Mouse (Mus musculus) embryonic facial prominence, embryonic 11.5 days (tissue): ENCODE measurements at regions not wholly inside any gene's neighbourhood (a gene's known extent, or its start where the extent isn't known, plus 50 kb on each side); places are given as distances from the start of the nearest gene placed in this dataset.

Experiments
- ATAC-seq: fragments of 200-750 bp; cut with Nextera tagmentation; replicated peaks from 2 replicates; pipeline ENCODE4 v1.8.0; 2017; ENCODE audit warnings: low read depth; ENCODE audit not compliant: insufficient number of reproducible peaks, low FRiP score, low TSS enrichment
- DNase-seq: peaks from one replicate; pipeline ENCODE4 v3.0.0-alpha.2; 2015; ENCODE audit warnings: low spot score
- H3K27ac ChIP-seq: fragments of 300-500 bp; sonication (generic); replicated peaks from 2 replicates; pipeline ENCODE4 v1.5.1; 2014; ENCODE audit warnings: mild to moderate bottlenecking, low read depth, low read length, control low read depth
- H3K27me3 ChIP-seq: fragments of 300-500 bp; sonication (generic); 2 replicates; pipeline ENCODE4 v1.6.1; 2014; ENCODE audit warnings: mild to moderate bottlenecking, low read length, moderate library complexity, mixed read lengths; ENCODE audit not compliant: control insufficient read depth, insufficient read depth
- H3K36me3 ChIP-seq: fragments of 300-500 bp; sonication (generic); replicated peaks from 2 replicates; pipeline ENCODE4 v1.6.1; 2014; ENCODE audit warnings: low read depth, mild to moderate bottlenecking, low read length, moderate library complexity, mixed read lengths; ENCODE audit not compliant: control insufficient read depth, insufficient read depth
- H3K4me1 ChIP-seq: fragments of 300-500 bp; sonication (generic); 2 replicates; pipeline ENCODE4 v1.6.1; 2014; ENCODE audit warnings: low read length, mixed read lengths; ENCODE audit not compliant: control insufficient read depth, insufficient read depth
- H3K4me2 ChIP-seq: fragments of 300-500 bp; sonication (generic); 2 replicates; pipeline ENCODE4 v1.6.1; 2014; ENCODE audit warnings: low read depth, mild to moderate bottlenecking, control low read depth, low read length, moderate library complexity
- H3K4me3 ChIP-seq: fragments of 300-500 bp; sonication (generic); 2 replicates; pipeline ENCODE4 v1.5.1; 2014; ENCODE audit warnings: low read depth, low read length, control low read depth
- H3K9ac ChIP-seq: fragments of 300-500 bp; sonication (generic); replicated peaks from 2 replicates; pipeline ENCODE4 v1.6.1; 2014; ENCODE audit warnings: mild to moderate bottlenecking, control low read depth, low read length
- H3K9me3 ChIP-seq: fragments of 300-500 bp; sonication (generic); replicated peaks from 2 replicates; pipeline ENCODE4 v1.6.1; 2016; ENCODE audit warnings: mild to moderate bottlenecking, low read length, inconsistent platforms, mixed read lengths; ENCODE audit not compliant: control insufficient read depth
- WGBS: fragments of 180-500 bp; shearing (Covaris S2); extraction: QIAGEN DNeasy Blood & Tissue Kit; methylation state at CpG from one replicate; pipeline ENCODE4 v1.1.7; 2014; 5-methylcytosine and 5-hydroxymethylcytosine counted together

DNA sequence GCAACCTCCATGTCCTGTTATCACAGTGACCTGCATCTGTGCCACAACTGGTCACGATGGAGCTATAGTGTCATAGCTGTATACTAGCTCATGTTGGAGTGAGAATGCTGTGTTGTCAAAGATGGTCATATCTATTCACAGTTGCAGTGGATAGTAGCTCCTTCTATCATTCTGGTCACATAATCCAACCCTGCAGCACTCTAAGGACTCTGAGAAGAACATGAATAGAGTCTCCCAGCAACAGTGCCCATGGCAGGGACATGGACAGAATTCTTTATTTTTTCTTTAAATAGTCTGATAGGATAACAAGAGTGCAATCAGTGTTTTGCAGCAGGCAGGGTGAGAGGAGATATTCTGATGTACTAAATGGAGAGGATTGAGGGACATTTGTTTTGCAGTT, 67.1 kb upstream of the Ednrb start:
- Histone ChIP-seq H3K4me3 (no peak overlapping the region), H3K9me3 (no peaks in the 10 kb centered on the region), H3K27me3 (no peaks in the 10 kb centered on the region), H3K27ac (no peak overlapping the region), H3K4me2 (no peak overlapping the region), H3K9ac (no peak overlapping the region), H3K4me1 (no peaks in the 10 kb centered on the region), H3K36me3 (no peaks in the 10 kb centered on the region)
- no peak for ATAC-seq
- no peak for DNase-seq
- 97% methylated on average over 1 of the region's 1 CpGs for WGBS

DNA sequence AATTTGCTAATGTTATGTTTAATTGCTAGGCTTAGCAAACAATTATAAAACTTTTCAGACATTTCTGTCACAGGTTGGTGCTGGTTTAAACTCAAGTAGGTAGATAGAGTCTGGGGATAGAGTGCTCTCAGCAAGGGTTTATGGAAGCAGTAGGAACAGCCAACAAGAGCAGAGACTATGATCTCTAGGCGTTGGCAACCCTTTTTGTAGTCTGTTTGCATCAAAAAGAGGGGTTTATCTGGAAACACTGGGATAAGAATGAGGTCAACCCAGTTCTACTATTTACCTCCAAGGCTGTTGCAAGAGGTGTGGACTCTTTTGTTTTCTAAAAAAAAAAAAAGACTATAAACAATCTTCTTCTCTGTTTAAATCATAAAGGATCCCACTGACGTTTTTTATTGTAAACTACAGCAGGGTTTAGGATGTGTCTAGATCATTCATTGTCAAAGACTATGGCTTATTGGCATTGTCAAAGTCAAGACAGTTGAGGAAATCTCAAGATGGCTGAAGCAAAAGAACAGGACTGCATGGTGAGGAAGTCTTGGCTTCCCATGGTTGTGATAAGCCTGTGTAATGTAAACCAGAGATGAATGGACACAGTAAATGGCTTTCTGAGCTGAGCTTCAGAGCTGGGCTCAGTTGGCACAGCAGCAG, 62.3 kb upstream of the Ednrb start:
- Histone ChIP-seq H3K27me3 (no peaks in the 10 kb centered on the region), H3K4me1 (no peaks in the 10 kb centered on the region), H3K27ac (no peak overlapping the region), H3K4me2 (no peak overlapping the region), H3K36me3 (no peaks in the 10 kb centered on the region), H3K9ac (no peak overlapping the region), H3K4me3 (no peak overlapping the region), H3K9me3 (no peaks in the 10 kb centered on the region)
- 39% methylated on average over 2 of the region's 2 CpGs for WGBS
- no peak for ATAC-seq
- DNase-seq: no peak

DNA sequence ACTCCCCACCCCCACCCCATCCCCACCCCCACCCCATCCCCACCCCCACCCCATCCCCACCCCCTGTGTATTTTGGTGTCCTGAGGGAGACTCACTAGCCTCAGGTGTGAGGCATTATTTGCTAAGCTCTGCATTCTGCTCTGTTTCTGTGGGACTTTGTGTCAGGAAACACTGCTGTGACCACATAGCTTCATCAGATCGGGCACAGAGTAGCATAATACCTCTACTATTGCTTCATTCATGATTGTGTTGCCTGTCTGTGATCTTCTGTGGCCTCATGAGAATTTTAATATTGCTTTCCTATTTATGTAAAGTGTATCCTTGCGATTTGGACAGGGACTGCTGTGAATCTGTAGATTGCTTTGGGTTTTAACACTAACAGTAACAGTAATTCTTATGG, 56.6 kb upstream of the Ednrb start:
- Histone ChIP-seq H3K4me2 (no peak overlapping the region), H3K27ac (no peak overlapping the region), H3K27me3 (no peaks in the 10 kb centered on the region), H3K9me3 (no peaks in the 10 kb centered on the region), H3K36me3 (no peaks in the 10 kb centered on the region), H3K4me3 (no peak overlapping the region), H3K4me1 (0 out of 2 replicates have a peak, but pooled peaks cover 2% of the 10 kb centered on the region), H3K9ac (no peak overlapping the region)
- 75% methylated on average over 2 of the region's 2 CpGs for WGBS
- DNase-seq: no peak
- no peak for ATAC-seq

DNA sequence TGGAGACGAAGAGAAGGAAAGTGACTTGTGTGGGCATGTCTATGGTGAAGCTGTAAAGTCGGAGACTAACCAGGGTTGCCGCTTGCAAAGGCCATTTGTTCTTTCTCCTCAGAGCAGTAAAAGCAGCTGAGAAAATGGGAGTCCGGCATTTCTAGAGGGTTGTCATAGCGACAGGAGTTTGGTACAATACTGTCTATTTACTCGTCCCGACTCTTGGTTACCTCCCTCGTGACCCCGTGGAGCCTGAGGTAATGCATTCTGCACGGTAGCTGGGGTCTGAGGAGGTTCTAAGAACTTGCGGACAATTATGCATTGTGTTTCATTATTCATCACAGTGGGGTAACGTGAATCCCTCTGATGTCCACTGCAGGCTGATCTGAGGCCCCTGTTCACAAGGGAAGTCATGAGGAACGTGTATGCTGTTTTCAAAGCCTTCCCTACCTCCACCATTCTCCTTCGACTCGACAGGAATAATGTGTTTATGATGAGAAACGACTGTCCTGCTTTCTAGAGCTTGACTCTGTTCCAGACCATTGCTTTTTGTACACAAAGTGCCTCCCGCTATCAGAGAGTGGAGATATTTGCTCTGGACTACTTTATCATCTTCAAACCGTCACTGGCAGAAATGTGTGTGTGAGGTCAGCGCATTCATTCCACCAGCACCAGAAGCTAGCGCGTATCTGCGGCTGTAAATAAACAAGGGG, 55.1 kb upstream of the Ednrb start:
- peak; percentile 85 for ATAC-seq
- Histone ChIP-seq H3K9ac (no peak overlapping the region), H3K4me1 (0 out of 2 replicates have a peak, but pooled peaks cover 2% of the 10 kb centered on the region), H3K4me2 (peak overlapping the region; percentile 49), H3K9me3 (no peaks in the 10 kb centered on the region), H3K36me3 (no peaks in the 10 kb centered on the region), H3K27me3 (no peaks in the 10 kb centered on the region), H3K4me3 (peak overlapping the region; percentile 11; the same call in 1 of the 2 replicates), H3K27ac (no peak overlapping the region)
- 10% methylated on average over 22 of the region's 22 CpGs for WGBS
- peak; percentile 79 for DNase-seq

DNA sequence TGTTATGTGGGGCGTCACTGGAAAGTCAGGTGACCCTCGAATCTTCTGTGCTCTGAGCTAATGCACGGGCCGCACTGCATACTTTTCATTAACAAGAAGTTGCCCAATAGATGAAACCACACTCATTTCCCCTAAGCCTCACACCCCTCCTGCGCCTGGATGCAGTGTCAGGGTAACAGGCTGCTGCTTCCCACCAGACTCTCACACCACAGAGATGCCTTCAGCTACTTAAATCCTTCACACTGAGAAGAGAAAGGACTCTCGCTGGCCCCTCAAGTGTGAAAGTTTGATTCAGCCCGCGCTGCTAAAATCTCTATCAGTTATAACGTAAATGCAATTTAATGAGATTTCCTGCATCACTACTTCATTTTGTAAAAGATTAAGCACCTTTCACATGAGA, 54.5 kb upstream of the Ednrb start:
- Histone ChIP-seq H3K4me3 (peak overlapping the region; percentile 11; the same call in 1 of the 2 replicates), H3K27me3 (no peaks in the 10 kb centered on the region), H3K4me1 (0 out of 2 replicates have a peak, but pooled peaks cover 2% of the 10 kb centered on the region), H3K27ac (peak overlapping the region; percentile 41; the same call in 1 of the 2 replicates), H3K9ac (no peak overlapping the region), H3K4me2 (peak overlapping the region; percentile 49), H3K36me3 (no peaks in the 10 kb centered on the region), H3K9me3 (no peaks in the 10 kb centered on the region)
- 24% methylated on average over 9 of the region's 9 CpGs for WGBS
- ATAC-seq (peak; percentile 74; the same call in 1 of the 2 replicates), DNase-seq (peak; percentile 33)

DNA sequence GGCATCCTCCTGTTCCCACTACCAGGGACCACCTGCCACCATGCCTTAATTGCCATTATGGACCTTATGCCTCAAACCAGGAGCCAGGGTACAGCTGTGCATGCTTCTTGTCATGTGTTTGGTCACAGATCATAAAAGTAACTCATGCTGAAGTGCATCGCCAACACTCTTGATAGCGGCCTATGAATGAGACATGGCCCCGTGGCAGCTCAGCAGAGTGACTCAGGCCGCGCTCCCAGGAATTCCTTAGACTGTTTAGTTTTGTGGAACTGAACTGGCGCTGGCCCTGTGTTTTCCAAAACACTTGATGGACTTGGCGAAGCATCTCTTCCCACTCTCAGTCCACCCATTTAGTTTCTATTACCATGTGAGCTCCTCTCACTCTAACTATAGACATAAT, 51.1 kb upstream of the Ednrb start:
- Histone ChIP-seq H3K4me1 (0 out of 2 replicates have a peak, but pooled peaks cover 2% of the 10 kb centered on the region), H3K4me2 (no peak overlapping the region), H3K27ac (no peak overlapping the region), H3K4me3 (no peak overlapping the region), H3K9me3 (no peaks in the 10 kb centered on the region), H3K36me3 (no peaks in the 10 kb centered on the region), H3K27me3 (no peaks in the 10 kb centered on the region), H3K9ac (no peak overlapping the region)
- ATAC-seq: no peak
- DNase-seq: no peak
- 96% methylated on average over 7 of the region's 7 CpGs for WGBS
